Mouse (Mus musculus) C2C12 (cell line): ENCODE results near the gene Slamf9. TPM values are rescaled to one million over a fixed set of nuclear protein-coding genes. Genes with fewer than 3 reads are reported as not detected.

Experiments used
- H3K27me3 ChIP-seq: one replicate; pipeline ENCODE4 v1.6.1; 2011; ENCODE audit not compliant: control insufficient read depth, insufficient read depth, insufficient read length
- H3K36me3 ChIP-seq: one replicate; pipeline ENCODE4 v1.6.1; 2011; ENCODE audit not compliant: control insufficient read depth, insufficient read depth
- H3K4me3 ChIP-seq: one replicate; pipeline ENCODE4 v1.5.1; 2011; ENCODE audit warnings: mild to moderate bottlenecking, control low read depth; ENCODE audit not compliant: poor library complexity, insufficient read depth, severe bottlenecking
- H3K79me2 ChIP-seq: one replicate; pipeline ENCODE4 v1.6.1; 2011; ENCODE audit not compliant: control insufficient read depth, insufficient read depth
- H3K79me3 ChIP-seq: one replicate; pipeline ENCODE4 v1.6.1; 2011; ENCODE audit warnings: low read depth, control low read depth
- H3ac ChIP-seq: one replicate; pipeline ENCODE3; 2011; ENCODE audit warnings: low read depth; ENCODE audit not compliant: control insufficient read depth, insufficient read length
- CEBPB ChIP-seq: IDR thresholded peaks from one replicate; pipeline ENCODE4 v1.6.1; 2011; ENCODE audit warnings: low read depth, mild to moderate bottlenecking, control low read depth, moderate library complexity
- CTCF ChIP-seq: IDR thresholded peaks from one replicate; pipeline ENCODE4 v1.5.1; 2011; ENCODE audit not compliant: control insufficient read depth, insufficient read depth, insufficient read length
- FOSL1 ChIP-seq: IDR thresholded peaks from one replicate; pipeline ENCODE4 v1.8.0; 2011; ENCODE audit warnings: mild to moderate bottlenecking, low read length; ENCODE audit not compliant: poor library complexity, insufficient read depth, severe bottlenecking
- MAX ChIP-seq: IDR thresholded peaks from one replicate; pipeline ENCODE4 v1.6.1; 2011; ENCODE audit warnings: mild to moderate bottlenecking, control low read depth
- MYOD1 ChIP-seq: IDR thresholded peaks from one replicate; pipeline ENCODE4 v1.6.1; 2011; ENCODE audit warnings: low read depth; ENCODE audit not compliant: control insufficient read depth, insufficient read length
- MYOG ChIP-seq: IDR thresholded peaks from one replicate; pipeline ENCODE4 v1.6.1; 2011; ENCODE audit not compliant: control insufficient read depth, insufficient read length; ENCODE audit errors: extremely low read depth
- USF1 ChIP-seq: IDR thresholded peaks from one replicate; pipeline ENCODE4 v1.6.1; 2011; ENCODE audit warnings: low read depth, mild to moderate bottlenecking, control low read depth, moderate library complexity
- polyA plus RNA-seq: library from polyadenylated mRNA; unstranded; fragments of >200 nt; fragmentation: generic; extraction: Trizol; gene quantifications from one replicate; pipeline ENCODE4 v1.2.1, GENCODE M21; 2012; ENCODE audit warnings: missing spikeins

Slamf9 gene
- polyA plus RNA-seq, 1 experiment: 0.19 TPM

GRCm38 (mm10) chr1:172468301-172468877, 6.8 kb upstream of the Slamf9 start:
- Histone ChIP-seq H3K4me3 (no peak overlapping the region), H3K27me3 (peaks cover 4% of the 10 kb centered on the region), H3K79me3 (no peaks in the 10 kb centered on the region), H3ac (peak overlapping the region; percentile 23), H3K79me2 (no peaks in the 10 kb centered on the region), H3K36me3 (no peaks in the 10 kb centered on the region)
- TF ChIP-seq MAX: no peak
- no peak for TF ChIP-seq USF1
- TF ChIP-seq MYOG: no peak
- no peak for TF ChIP-seq FOSL1
- TF ChIP-seq CEBPB: no peak
- TF ChIP-seq MYOD1: no peak
- no peak for TF ChIP-seq CTCF

GRCm38 (mm10) chr1:172469373-172469772, 5.8 kb upstream of the Slamf9 start:
- H3ac ChIP-seq: no peak overlapping the region
- no peaks in the 10 kb centered on the region for H3K79me2 ChIP-seq
- no peaks in the 10 kb centered on the region for H3K79me3 ChIP-seq
- no peaks in the 10 kb centered on the region for H3K36me3 ChIP-seq
- no peak overlapping the region for H3K4me3 ChIP-seq
- TF ChIP-seq CTCF (no peak), MYOG (no peak), USF1 (no peak), MAX (no peak)
- H3K27me3 ChIP-seq: peaks cover 7% of the 10 kb centered on the region

- H3K4me3 ChIP-seq: no peak overlapping the region
- no peak for TF ChIP-seq CEBPB
- no peak for TF ChIP-seq MYOD1
- no peak for TF ChIP-seq MAX
- no peak for TF ChIP-seq USF1
- no peak for TF ChIP-seq MYOG
- TF ChIP-seq CTCF: no peak
- TF ChIP-seq FOSL1: no peak
- H3K79me3 ChIP-seq: no peaks in the 10 kb centered on the region
- peaks cover 8% of the 10 kb centered on the region for H3K27me3 ChIP-seq
- H3ac ChIP-seq: no peak overlapping the region
- no peaks in the 10 kb centered on the region for H3K79me2 ChIP-seq
- no peaks in the 10 kb centered on the region for H3K36me3 ChIP-seq
Measured at GRCm38 (mm10) chr1:172469810-172470448, 5.2 kb upstream of the Slamf9 start.

- no peak for TF ChIP-seq MYOG
- no peak for TF ChIP-seq CTCF
- TF ChIP-seq FOSL1: no peak
- TF ChIP-seq MYOD1: no peak
- no peak for TF ChIP-seq USF1
- TF ChIP-seq CEBPB: no peak
- H3K79me2 ChIP-seq: no peaks in the 10 kb centered on the region
Measured at GRCm38 (mm10) chr1:172472909-172473308, 2.2 kb upstream of the Slamf9 start.

GRCm38 (mm10) chr1:172474196-172474595, 962 bp upstream of the Slamf9 start:
- no peaks in the 10 kb centered on the region for H3K79me3 ChIP-seq
- peaks cover 8% of the 10 kb centered on the region for H3K27me3 ChIP-seq
- H3ac ChIP-seq: no peak overlapping the region
- H3K36me3 ChIP-seq: no peaks in the 10 kb centered on the region
- TF ChIP-seq MYOG (no peak), CEBPB (no peak), MAX (no peak), USF1 (no peak), MYOD1 (no peak), CTCF (no peak), FOSL1 (no peak)
- H3K79me2 ChIP-seq: no peaks in the 10 kb centered on the region
- no peak overlapping the region for H3K4me3 ChIP-seq

More at GRCm38 (mm10) chr1:172472909-172473308, 2.2 kb upstream of the Slamf9 start:
- Histone ChIP-seq H3K27me3 (peaks cover 8% of the 10 kb centered on the region), H3K79me3 (no peaks in the 10 kb centered on the region), H3K4me3 (no peak overlapping the region), H3K36me3 (no peaks in the 10 kb centered on the region), H3ac (no peak overlapping the region)
